8 mouse cellular contexts compared by ENCODE assay signal in genomic region chr11:75281380-75282256, GRCm38 (mm10).
DNase-seq lines count a peak whose midpoint lies in the region; ATAC-seq and TF ChIP-seq lines count a peak whose summit lies in the region.

No protein-coding gene starts in this region.

- H3K4me3 ChIP-seq in heart, embryonic 16.5 days (ENCODE audit: low read length) = no peak overlapping the region
- H3K4me3 ChIP-seq in embryonic facial prominence, embryonic 13.5 days = peak overlapping the region; percentile 21; the same call in 1 of the 2 replicates
- H3K4me3 ChIP-seq in midbrain, postnatal 0 days (ENCODE audit: low read depth, low read length) = no peak overlapping the region

- H3K4me1 ChIP-seq in heart, embryonic 16.5 days (ENCODE audit: control insufficient read depth, insufficient read depth, low read length) = peaks cover 38% of the 10 kb centered on the region
- peaks cover 41% of the 10 kb centered on the region for H3K4me1 ChIP-seq in embryonic facial prominence, embryonic 13.5 days
- H3K4me1 ChIP-seq in midbrain, postnatal 0 days (ENCODE audit: insufficient read depth, low read length) = peaks cover 24% of the 10 kb centered on the region

- H3K9ac ChIP-seq in heart, embryonic 16.5 days (ENCODE audit: low read length) = no peak overlapping the region
- 0 out of 2 replicates have a peak overlapping the region, but pooled peaks have one; percentile 16 for H3K9ac ChIP-seq in embryonic facial prominence, embryonic 13.5 days
- H3K9ac ChIP-seq in midbrain, postnatal 0 days (replicated peaks; ENCODE audit: low read length, poor library complexity, severe bottlenecking) = no peak overlapping the region; the same call in 1 of the 2 replicates

- H3K4me2 ChIP-seq in heart, embryonic 16.5 days (ENCODE audit: low read depth, low read length) = peak overlapping the region; percentile 42
- peak overlapping the region; percentile 52 for H3K4me2 ChIP-seq in embryonic facial prominence, embryonic 13.5 days
- H3K4me2 ChIP-seq in midbrain, postnatal 0 days (ENCODE audit: low read depth, low read length, poor library complexity, severe bottlenecking) = peak overlapping the region; percentile 37

- H3K27ac ChIP-seq in heart, embryonic 16.5 days (ENCODE audit: low read length) = no peak overlapping the region
- H3K27ac ChIP-seq in embryonic facial prominence, embryonic 13.5 days = no peak overlapping the region
- peak overlapping the region; percentile 43; the same call in 1 of the 2 replicates for H3K27ac ChIP-seq in midbrain, postnatal 0 days (ENCODE audit: low read depth, low read length)

- H3K27me3 ChIP-seq in heart, embryonic 16.5 days (ENCODE audit: control insufficient read depth, insufficient read depth, low read length) = no peaks in the 10 kb centered on the region; the same call in 1 of the 2 replicates
- peaks cover 49% of the 10 kb centered on the region for H3K27me3 ChIP-seq in embryonic facial prominence, embryonic 13.5 days
- H3K27me3 ChIP-seq in midbrain, postnatal 0 days (ENCODE audit: insufficient read depth, low read length) = no peaks in the 10 kb centered on the region

- 24% methylated on average over 29 of the region's 29 CpGs for WGBS in heart, embryonic 16.5 days
- WGBS in embryonic facial prominence, embryonic 13.5 days = 5% methylated on average over 29 of the region's 29 CpGs
- 7% methylated on average over 29 of the region's 29 CpGs for WGBS in midbrain, postnatal 0 days

- no peak for ATAC-seq in heart, embryonic 16.5 days (replicated peaks; ENCODE audit: extremely low read depth, insufficient read depth, low FRiP score)
- ATAC-seq in embryonic facial prominence, embryonic 13.5 days (ENCODE audit: insufficient number of reproducible peaks, insufficient read depth, low FRiP score, low TSS enrichment, low read depth) = no peak
- no peak for ATAC-seq in midbrain, postnatal 0 days (ENCODE audit: low FRiP score)

- no peaks in the 10 kb centered on the region for H3K36me3 ChIP-seq in heart, embryonic 16.5 days (ENCODE audit: control insufficient read depth, insufficient read depth)
- no peaks in the 10 kb centered on the region for H3K36me3 ChIP-seq in embryonic facial prominence, embryonic 13.5 days
- H3K36me3 ChIP-seq in midbrain, postnatal 0 days (ENCODE audit: insufficient read depth, low read length) = no peaks in the 10 kb centered on the region

- intact Hi-C loops in heart, postnatal 14 days (cut with DNase I) = no loop called here

- DNase-seq in heart, postnatal 14 days = no peak
- peak; percentile 62 for DNase-seq in induced T-regulatory cell, adult 2 months (ENCODE audit: low read depth)
- peak; percentile 47 for DNase-seq in midbrain, postnatal 0 days (ENCODE audit: low spot score)
- no peak for DNase-seq in urinary bladder, adult 2 months (ENCODE audit: low spot score)
- no peak for DNase-seq in frontal cortex, postnatal 10 days (ENCODE audit: low spot score in 2 of 2)
- no peak for DNase-seq in heart, adult 11 months

- peak; percentile 48 for TF ChIP-seq CTCF in midbrain, postnatal 0 days (IDR thresholded peaks at IDR 0.05)

- H3K9me3 ChIP-seq in heart, embryonic 16.5 days (replicated peaks; ENCODE audit: control insufficient read depth, low read length) = no peaks in the 10 kb centered on the region
- no peaks in the 10 kb centered on the region for H3K9me3 ChIP-seq in embryonic facial prominence, embryonic 13.5 days
- H3K9me3 ChIP-seq in midbrain, postnatal 0 days (ENCODE audit: low read length) = no peaks in the 10 kb centered on the region

Comparison
In these comparisons a context has a peak if more than half of its experiments do, and no peak if none do; other contexts are left out.
1. DNase-seq: peak in induced T-regulatory cell, adult 2 months (single experiment) and midbrain, postnatal 0 days (single experiment); none in heart, postnatal 14 days (0 of 2), urinary bladder, adult 2 months (single experiment), frontal cortex, postnatal 10 days (0 of 2) and heart, adult 11 months (single experiment).
2. Peak in every context shown above with its lines, with median percentiles within 50 percentile points of each other: H3K4me2 ChIP-seq.